Mouse (Mus musculus) neural tube, embryonic 10.5 days (tissue): ENCODE data around the gene Trnt1.
A peak's percentile ranks its signal among the peaks of the same experiment; 100 is the strongest.

ENCODE experiments used
- DNase-seq: peaks from one replicate; pipeline ENCODE4 v3.0.0-alpha.2; 2017; ENCODE audit warnings: low spot score; ENCODE audit errors: extremely low spot score

Trnt1 gene

GRCm38 (mm10) chr6:106787138-106787537 is 18.2 kb downstream of the Trnt1 start:
- no peak for DNase-seq

- DNase-seq = no peak
Measured at GRCm38 (mm10) chr6:106791429-106791828, 22.5 kb downstream of the Trnt1 start.

GRCm38 (mm10) chr6:106792486-106792885 is 23.6 kb downstream of the Trnt1 start:
- DNase-seq = no peak

GRCm38 (mm10) chr6:106793088-106793487 is 24.2 kb downstream of the Trnt1 start:
- no peak for DNase-seq

GRCm38 (mm10) chr6:106793621-106794020 is 24.7 kb downstream of the Trnt1 start:
- DNase-seq = no peak

- no peak for DNase-seq
Measured at GRCm38 (mm10) chr6:106794094-106794814, 25.3 kb downstream of the Trnt1 start.

GRCm38 (mm10) chr6:106799333-106800226 is 30.7 kb downstream of the Trnt1 start, which contains the start of gene Crbn:
Gene Crbn, minus strand, starts transcription at chr6:106800077.
- peak; percentile 91 for DNase-seq

GRCm38 (mm10) chr6:106800227-106800557 is 31.3 kb downstream of the Trnt1 start:
- DNase-seq = no peak

GRCm38 (mm10) chr6:106804904-106805303 is 36.0 kb downstream of the Trnt1 start:
- peak; percentile 18 for DNase-seq

- DNase-seq = no peak
Measured at GRCm38 (mm10) chr6:106809161-106809560, 40.2 kb downstream of the Trnt1 start.

- no peak for DNase-seq
Measured at GRCm38 (mm10) chr6:106810686-106811085, 41.8 kb downstream of the Trnt1 start.

GRCm38 (mm10) chr6:106819246-106819645 is 50.3 kb downstream of the Trnt1 start:
- DNase-seq = no peak

GRCm38 (mm10) chr6:106819906-106820305 is 51.0 kb downstream of the Trnt1 start:
- no peak for DNase-seq

- DNase-seq = no peak
Measured at GRCm38 (mm10) chr6:106820566-106820965, 51.6 kb downstream of the Trnt1 start.

- DNase-seq = no peak
Measured at GRCm38 (mm10) chr6:106822329-106822728, 53.4 kb downstream of the Trnt1 start.
